Mouse (Mus musculus) retina, postnatal 7 days (tissue): Measurements from ENCODE around the gene Dut.

ENCODE experiments used
- DNase-seq: peaks from one replicate; pipeline ENCODE4 v3.0.0-alpha.2; 2012; ENCODE audit warnings: low read depth, low spot score

Dut gene

GRCm38 (mm10) chr2:125247108-125247961 is at the start of gene Dut:
Gene Dut, plus strand, starts transcription at chr2:125247190.
- peak; percentile 93 for DNase-seq

GRCm38 (mm10) chr2:125208894-125209596 is 37.9 kb upstream of the Dut start:
- no peak for DNase-seq

GRCm38 (mm10) chr2:125211831-125212510 is 35.0 kb upstream of the Dut start:
- DNase-seq, result no peak

- peak; percentile 56 for DNase-seq
Observed at GRCm38 (mm10) chr2:125214592-125214991, 32.4 kb upstream of the Dut start.

DNA sequence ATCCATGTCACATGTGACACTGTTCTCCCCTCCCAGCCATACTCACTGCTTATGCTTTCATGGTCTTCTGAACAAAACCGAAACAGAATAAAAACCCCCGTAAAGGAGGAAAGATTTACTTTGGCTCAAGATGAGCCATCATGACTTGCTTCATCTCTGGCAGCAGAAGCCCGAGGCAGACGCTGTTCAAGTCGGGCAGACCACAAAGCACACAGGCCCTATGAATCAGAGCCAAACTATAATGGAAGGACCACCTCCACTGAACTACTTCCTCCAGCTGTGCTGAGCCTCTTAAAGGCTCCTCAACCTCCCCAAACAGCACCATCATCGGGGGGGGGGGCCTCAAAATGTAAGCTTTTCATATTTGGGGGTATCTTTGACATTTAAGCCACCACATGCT is 29.7 kb upstream of the Dut start:
- DNase-seq, result no peak

DNA sequence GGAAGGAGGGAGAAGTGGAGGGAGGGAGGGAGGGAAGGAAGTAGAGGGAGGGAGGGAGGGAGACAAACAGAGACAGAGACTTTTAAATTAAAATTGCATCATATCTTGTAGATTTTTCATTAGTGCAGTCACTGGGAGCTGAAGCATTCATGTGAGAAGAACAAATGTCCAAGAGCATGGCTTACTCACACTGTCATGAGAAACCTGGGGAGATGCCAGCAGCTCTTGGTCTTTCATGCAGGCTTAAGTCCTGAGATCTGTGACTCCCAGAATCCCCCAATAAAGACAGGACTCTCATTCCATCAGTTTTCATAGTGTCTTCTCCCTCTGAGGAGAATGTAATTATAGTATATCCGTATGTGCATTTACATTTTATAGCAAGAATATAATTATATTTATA is 28.4 kb upstream of the Dut start:
- DNase-seq, result no peak

DNA sequence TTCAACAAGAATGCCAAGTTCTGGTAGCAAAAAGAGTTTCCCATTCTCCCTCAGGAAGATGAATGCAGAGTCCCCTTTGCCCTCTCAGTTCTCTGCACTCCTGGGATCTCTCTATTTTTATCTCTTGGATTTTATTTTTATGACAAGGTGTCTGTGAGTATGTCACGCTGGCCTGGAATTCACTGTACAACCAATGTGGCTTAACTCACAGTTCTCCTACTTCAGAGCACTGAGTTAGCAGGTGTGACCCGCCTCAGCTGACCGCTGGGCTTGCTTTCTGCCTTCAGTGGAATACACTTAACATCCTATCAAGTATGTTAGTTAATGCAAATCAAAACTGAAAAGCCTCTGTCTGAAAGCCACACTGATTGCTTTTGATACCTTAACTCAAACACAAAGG is 27.7 kb upstream of the Dut start:
- DNase-seq, result no peak

- DNase-seq, result no peak
Observed at GRCm38 (mm10) chr2:125221673-125222072, 25.3 kb upstream of the Dut start.

DNA sequence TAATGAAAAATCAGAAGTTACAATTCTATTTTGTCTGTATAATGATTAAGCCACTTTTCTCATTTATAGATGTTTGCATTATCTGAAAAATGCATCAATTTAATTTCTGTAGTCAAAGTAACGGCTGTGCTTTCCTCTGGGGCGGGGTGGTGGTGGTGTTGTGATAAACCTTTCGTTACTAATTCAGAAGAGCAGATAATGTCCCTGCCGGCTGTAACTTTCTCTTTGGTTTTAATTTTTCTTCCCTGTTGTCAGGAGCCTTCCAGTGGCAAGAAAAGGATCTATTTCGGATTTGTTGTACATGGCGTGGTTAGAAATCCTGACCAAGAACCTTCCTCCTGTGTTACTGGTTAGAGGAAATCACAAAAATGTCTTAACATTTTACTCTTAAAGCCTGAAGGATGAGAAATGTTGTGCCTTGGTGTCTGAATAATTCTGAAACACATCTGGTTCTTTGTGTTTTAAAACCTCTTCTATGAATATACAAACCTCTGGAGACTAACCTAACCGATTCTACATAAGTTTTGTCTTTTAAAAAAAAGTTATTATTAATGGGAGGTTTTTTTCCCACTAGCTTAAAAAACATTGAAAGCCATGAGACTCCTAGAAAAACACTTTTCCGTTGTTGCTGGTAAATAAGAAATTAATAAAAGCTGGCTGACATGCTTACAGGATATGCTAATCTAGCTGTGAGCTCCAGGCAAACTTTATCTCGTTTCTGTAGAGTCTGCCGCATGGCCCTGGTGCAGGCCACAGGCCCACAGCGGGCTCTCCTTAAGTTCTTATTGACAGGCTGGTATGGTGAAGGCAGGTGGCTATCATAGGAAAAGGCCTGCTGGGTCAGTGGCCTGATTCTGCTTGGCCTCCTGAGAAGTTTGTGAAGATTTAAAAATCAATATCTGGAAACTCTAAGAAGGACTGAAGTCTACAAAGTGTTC is 18.2 kb upstream of the Dut start:
- no peak for DNase-seq

GRCm38 (mm10) chr2:125232183-125232582 is 14.8 kb upstream of the Dut start:
- no peak for DNase-seq

DNA sequence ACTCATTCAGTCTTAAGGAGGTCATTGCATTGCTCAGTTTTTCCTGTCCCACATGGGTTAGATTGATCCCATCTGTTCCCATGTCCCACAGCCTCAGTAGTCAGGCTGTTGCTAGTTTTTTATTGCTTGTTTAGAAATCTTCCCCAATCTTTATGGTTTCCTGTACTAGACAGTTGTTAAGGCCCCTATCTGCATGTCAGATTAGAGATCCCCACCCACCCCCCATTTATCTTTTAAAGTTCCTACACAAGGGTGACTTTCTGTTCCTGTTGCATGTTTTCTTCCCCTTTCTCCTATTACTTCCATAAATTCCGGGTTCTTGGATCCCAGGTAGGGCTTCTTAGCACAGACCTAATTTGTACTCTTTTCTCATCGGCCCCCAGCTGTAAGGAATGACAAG is 13.5 kb upstream of the Dut start:
- DNase-seq, result no peak

- no peak for DNase-seq
Observed at GRCm38 (mm10) chr2:125234049-125234448, 12.9 kb upstream of the Dut start.

- DNase-seq, result no peak
Observed at GRCm38 (mm10) chr2:125245545-125246285, 1.3 kb upstream of the Dut start.

DNA sequence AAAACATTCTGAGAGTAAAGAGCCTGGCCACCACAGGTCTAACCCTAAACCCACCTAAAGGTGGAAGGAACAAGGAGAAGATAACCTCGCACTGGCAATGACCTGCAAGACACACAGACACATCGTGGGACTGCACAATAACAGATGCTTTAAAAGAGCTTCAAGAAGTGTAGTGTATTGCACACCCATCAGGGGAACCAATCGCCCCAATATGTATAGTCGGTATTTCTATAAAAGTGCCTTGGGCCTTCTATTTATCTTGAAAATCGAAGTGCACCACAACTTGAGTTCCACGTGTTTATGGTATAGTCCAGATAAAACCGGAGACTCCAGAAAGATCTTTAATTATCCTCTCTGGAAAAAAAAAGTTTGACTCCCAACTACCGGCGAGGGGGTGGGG is 321 bp upstream of the Dut start:
- DNase-seq, result no peak

DNA sequence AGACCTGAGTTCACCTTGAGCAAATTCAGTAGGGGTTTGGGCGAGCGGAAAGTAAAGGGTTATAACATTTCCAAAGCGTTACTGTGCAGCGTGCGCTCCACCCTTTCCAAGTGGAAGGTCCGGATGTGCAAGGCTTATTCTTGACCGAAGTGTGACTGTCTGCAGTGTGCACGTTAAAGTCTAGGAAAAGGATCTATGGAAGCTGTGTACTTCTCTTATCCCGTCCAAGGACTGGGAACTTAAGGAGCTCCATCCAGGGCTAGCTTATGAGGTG is 909 bp downstream of the Dut start:
- DNase-seq, result no peak

GRCm38 (mm10) chr2:125248256-125248655 is 1.3 kb downstream of the Dut start:
- DNase-seq, result no peak

- DNase-seq, result no peak
Observed at GRCm38 (mm10) chr2:125249339-125249738, 2.3 kb downstream of the Dut start.

DNA sequence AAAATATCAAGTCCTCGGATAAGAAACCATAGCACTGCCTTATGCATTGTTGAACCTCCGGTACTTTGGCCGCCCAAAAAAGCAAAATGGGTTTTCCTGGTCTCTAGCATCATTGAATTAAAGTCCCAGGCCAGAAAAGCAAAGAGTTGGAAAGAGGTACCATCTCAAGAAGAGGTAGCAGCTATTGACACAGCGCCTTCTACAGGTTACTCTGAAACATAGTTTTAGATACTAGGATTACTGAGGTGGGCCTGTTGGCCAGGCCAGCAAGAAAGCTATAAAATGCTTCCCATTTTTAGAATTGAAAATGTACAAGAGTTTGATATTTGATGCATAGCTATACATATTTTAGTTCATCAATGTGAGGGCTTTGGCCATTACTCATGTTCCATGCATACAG is 2.9 kb downstream of the Dut start:
- no peak for DNase-seq

GRCm38 (mm10) chr2:125251781-125252180 is 4.8 kb downstream of the Dut start:
- DNase-seq, result no peak

DNA sequence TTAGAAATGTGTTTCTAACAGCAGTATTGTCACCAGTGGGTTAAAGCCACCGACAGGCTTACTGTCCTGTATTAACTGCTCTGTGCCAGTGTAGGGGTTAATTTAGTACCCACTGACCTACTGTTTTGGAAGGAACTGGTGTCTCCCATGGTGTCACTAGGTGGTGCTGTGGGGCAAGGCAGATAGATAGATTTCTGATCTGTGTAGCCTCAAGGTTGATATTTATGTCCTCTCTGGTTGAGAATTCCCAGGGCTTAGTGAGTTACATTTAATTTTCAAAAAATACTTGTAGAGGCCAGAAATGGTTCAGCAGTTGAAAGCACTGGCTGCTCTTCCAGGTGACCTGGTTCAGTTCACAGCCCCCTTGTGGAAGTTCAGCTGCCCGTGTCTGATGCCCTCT is 5.3 kb downstream of the Dut start:
- peak; percentile 36 for DNase-seq

- DNase-seq, result no peak
Observed at GRCm38 (mm10) chr2:125253699-125254098, 6.7 kb downstream of the Dut start.
